ENCODE assay signal across 9 mouse cellular contexts in the genomic region with DNA sequence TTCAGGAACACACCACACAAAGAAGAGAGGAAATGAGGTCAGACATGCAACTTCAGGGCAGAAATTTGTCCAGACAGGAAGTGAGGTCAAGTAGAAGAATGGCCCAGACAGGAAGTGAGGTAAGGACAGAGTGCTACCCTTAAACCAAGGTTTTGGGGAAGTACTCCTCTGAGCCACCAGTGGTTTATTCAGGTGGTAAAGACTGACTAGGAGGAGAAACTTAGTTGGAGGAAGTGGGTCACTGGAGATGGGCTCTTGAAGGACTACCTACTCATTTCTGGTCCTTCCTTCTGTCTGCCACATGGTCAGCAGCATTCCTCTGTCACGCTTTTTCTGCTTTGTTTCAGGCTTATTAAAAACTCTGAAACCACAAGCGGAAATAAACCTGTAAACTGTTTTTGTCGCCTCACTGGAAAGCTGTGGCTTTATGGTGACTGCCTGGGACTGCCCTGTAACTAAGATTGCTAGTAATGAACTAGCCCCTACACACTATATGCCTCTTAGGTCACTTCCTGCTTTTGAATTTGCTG. TPM values are rescaled to one million over a fixed set of nuclear protein-coding genes. Genes with fewer than 3 reads are reported as not detected.
A peak's percentile ranks its signal among the peaks of the same experiment; 100 is the strongest.
DNase-seq lines count a peak whose midpoint lies in the region; ATAC-seq lines count a peak whose summit lies in the region.
"Had no signal": no experiment of that assay in that cellular context is flagged by ENCODE, and none has a peak within 500 bp of the region (broad histone marks: within the 10 kb centered on the region; RNA-seq: fewer than 3 reads in every experiment).

No protein-coding gene starts in this region.

- H3K4me2 ChIP-seq in neural tube, embryonic 15.5 days, result no peak overlapping the region
- no peak overlapping the region for H3K4me2 ChIP-seq in limb, embryonic 15.5 days
- H3K4me2 ChIP-seq in stomach, embryonic 16.5 days (ENCODE audit: low read depth, low read length), result no peak overlapping the region
- H3K4me2 ChIP-seq: neural tube, embryonic 12.5 days had no signal

- WGBS in neural tube, embryonic 15.5 days, result 77% methylated on average over 3 of the region's 3 CpGs
- WGBS in limb, embryonic 15.5 days, result 35% methylated on average over 3 of the region's 3 CpGs
- 76% methylated on average over 3 of the region's 3 CpGs for WGBS in stomach, embryonic 16.5 days

- no peak for ATAC-seq in neural tube, embryonic 15.5 days (ENCODE audit: low FRiP score)
- ATAC-seq in limb, embryonic 15.5 days (ENCODE audit: insufficient number of reproducible peaks, low FRiP score, low TSS enrichment, low read depth), result no peak
- ATAC-seq in stomach, embryonic 16.5 days (ENCODE audit: insufficient read depth, low FRiP score), result no peak

- no peak overlapping the region for H3K4me3 ChIP-seq in neural tube, embryonic 15.5 days (replicated peaks)
- no peak overlapping the region for H3K4me3 ChIP-seq in limb, embryonic 15.5 days
- H3K4me3 ChIP-seq in stomach, embryonic 16.5 days (replicated peaks; ENCODE audit: low read length), result no peak overlapping the region
- H3K4me3 ChIP-seq: neural tube, embryonic 12.5 days had no signal

- peak; percentile 26 for DNase-seq in embryo, embryonic 10.5 days (ENCODE audit: low spot score)
- no peak for DNase-seq in embryo, embryonic 9.5 days (ENCODE audit: extremely low spot score)
- no peak for DNase-seq in neural tube, embryonic 10.5 days (ENCODE audit: extremely low spot score, low spot score)
- no peak for DNase-seq in right cerebral cortex, postnatal 4 days
- DNase-seq in layer of hippocampus, postnatal 10 days (ENCODE audit: low spot score in 2 of 2), result no peak

- no peaks in the 10 kb centered on the region for H3K9me3 ChIP-seq in neural tube, embryonic 15.5 days (replicated peaks)
- H3K9me3 ChIP-seq in limb, embryonic 15.5 days, result no peaks in the 10 kb centered on the region
- H3K9me3 ChIP-seq in stomach, embryonic 16.5 days (replicated peaks; ENCODE audit: control insufficient read depth, low read length), result no peaks in the 10 kb centered on the region
- H3K9me3 ChIP-seq: neural tube, embryonic 12.5 days had no signal

- H3K27ac ChIP-seq in neural tube, embryonic 15.5 days (replicated peaks), result 0 out of 2 replicates have a peak overlapping the region, but pooled peaks have one; percentile 23
- peak overlapping the region; percentile 68; the same call in 1 of the 2 replicates for H3K27ac ChIP-seq in limb, embryonic 15.5 days
- 0 out of 2 replicates have a peak overlapping the region, but pooled peaks have one; percentile 52 for H3K27ac ChIP-seq in stomach, embryonic 16.5 days (ENCODE audit: low read length)
- H3K27ac ChIP-seq: neural tube, embryonic 12.5 days had no signal

- peaks cover 69% of the 10 kb centered on the region for H3K4me1 ChIP-seq in neural tube, embryonic 15.5 days
- peaks cover 85% of the 10 kb centered on the region for H3K4me1 ChIP-seq in limb, embryonic 15.5 days
- H3K4me1 ChIP-seq in stomach, embryonic 16.5 days (ENCODE audit: control insufficient read depth, insufficient read depth, low read length), result peaks cover 74% of the 10 kb centered on the region

- no peak overlapping the region for H3K9ac ChIP-seq in neural tube, embryonic 15.5 days (replicated peaks)
- H3K9ac ChIP-seq in limb, embryonic 15.5 days, result no peak overlapping the region
- H3K9ac ChIP-seq in stomach, embryonic 16.5 days (ENCODE audit: low read length), result no peak overlapping the region
- H3K9ac ChIP-seq: neural tube, embryonic 12.5 days had no signal

- H3K27me3 ChIP-seq in neural tube, embryonic 15.5 days (replicated peaks), result no peaks in the 10 kb centered on the region
- H3K27me3 ChIP-seq in limb, embryonic 15.5 days, result no peaks in the 10 kb centered on the region
- no peaks in the 10 kb centered on the region for H3K27me3 ChIP-seq in stomach, embryonic 16.5 days (ENCODE audit: control insufficient read depth, insufficient read depth, low read length)
- H3K27me3 ChIP-seq: neural tube, embryonic 12.5 days had no signal

- H3K36me3 ChIP-seq in neural tube, embryonic 15.5 days, result no peaks in the 10 kb centered on the region
- H3K36me3 ChIP-seq in limb, embryonic 15.5 days, result no peaks in the 10 kb centered on the region
- H3K36me3 ChIP-seq in stomach, embryonic 16.5 days (ENCODE audit: control insufficient read depth, insufficient read depth, low read length), result no peaks in the 10 kb centered on the region; the same call in 1 of the 2 replicates
- H3K36me3 ChIP-seq: neural tube, embryonic 12.5 days had no signal

RNA-seq across cellular contexts. Expression of gene Ski, which starts 21.5 kb away (rescaled TPM):
- 10.0 and 10.6 TPM in 2 replicates for polyA plus RNA-seq in neural tube, embryonic 15.5 days (2015; fragmentation: Nextera tagmentation; extraction: Ambion mirVana)
- 25.2 and 26.8 TPM in 2 replicates for polyA plus RNA-seq in limb, embryonic 15.5 days (2015; fragmentation: Nextera tagmentation; extraction: Ambion mirVana)
- 17.7 and 17.9 TPM in 2 replicates for polyA plus RNA-seq in stomach, embryonic 16.5 days (2015; fragmentation: Nextera tagmentation; extraction: Ambion mirVana)
- 100 to 1,000 TPM; 118 TPM for total RNA-seq in layer of hippocampus, postnatal 10 days (2021)

RNA-seq across cellular contexts. Expression of gene Faap20, which starts 48.7 kb away (rescaled TPM):
- 69.7 and 73.1 TPM in 2 replicates for polyA plus RNA-seq in neural tube, embryonic 15.5 days (2015; fragmentation: Nextera tagmentation; extraction: Ambion mirVana)
- 74.0 and 76.2 TPM in 2 replicates for polyA plus RNA-seq in limb, embryonic 15.5 days (2015; fragmentation: Nextera tagmentation; extraction: Ambion mirVana)
- polyA plus RNA-seq in stomach, embryonic 16.5 days (2015; fragmentation: Nextera tagmentation; extraction: Ambion mirVana), result 58.4 and 60.1 TPM in 2 replicates
- total RNA-seq in layer of hippocampus, postnatal 10 days (2021), result 10 to 100 TPM; 22.2 to 24.3 TPM
